Mouse (Mus musculus) heart, embryonic 14.5 days (tissue): ENCODE results near the gene App. TPM values are rescaled to one million over a fixed set of nuclear protein-coding genes. Genes with fewer than 3 reads are reported as not detected.

Experiments
- ATAC-seq: fragments of 200-750 bp; cut with Nextera tagmentation; 2 replicates; pipeline ENCODE4 v1.8.0; 2017; ENCODE audit warnings: low read depth, moderate TSS enrichment; ENCODE audit not compliant: insufficient number of reproducible peaks, insufficient read depth, low FRiP score
- H3K27ac ChIP-seq, 2 experiments: fragments of 200-500 bp in 1 of 2; fragments of 300-500 bp in 1 of 2; sonication (generic) in 1 of 2; replicated peaks in 1 of 2; 2 replicates each; pipeline ENCODE4 v1.5.1; 2012 to 2014; ENCODE audit warnings: low read depth in 2 of 2, low read length in 2 of 2, control low read depth in 1 of 2, mild to moderate bottlenecking in 1 of 2, mixed read lengths in 1 of 2; ENCODE audit not compliant: control insufficient read depth in 1 of 2, insufficient read depth in 1 of 2
- H3K27me3 ChIP-seq: fragments of 300-500 bp; sonication (generic); 2 replicates; pipeline ENCODE4 v1.6.1; 2014; ENCODE audit warnings: mild to moderate bottlenecking, low read length, control low read depth; ENCODE audit not compliant: control insufficient read depth, insufficient read depth
- H3K36me3 ChIP-seq: fragments of 300-500 bp; sonication (generic); 2 replicates; pipeline ENCODE4 v1.6.1; 2014; ENCODE audit warnings: mild to moderate bottlenecking, control low read depth, low read length, mixed read lengths; ENCODE audit not compliant: control insufficient read depth, insufficient read depth
- H3K4me1 ChIP-seq, 2 experiments: fragments of 200-500 bp in 1 of 2; fragments of 300-500 bp in 1 of 2; sonication (generic) in 1 of 2; 2 replicates each; pipeline ENCODE4 v1.6.1; 2012 to 2014; ENCODE audit warnings: low read length in 2 of 2, control low read depth in 1 of 2, mixed read lengths in 1 of 2; ENCODE audit not compliant: control insufficient read depth in 2 of 2, insufficient read depth in 2 of 2
- H3K4me2 ChIP-seq: fragments of 300-500 bp; sonication (generic); 2 replicates; pipeline ENCODE4 v1.6.1; 2014; ENCODE audit warnings: mild to moderate bottlenecking, low read length
- H3K4me3 ChIP-seq, 2 experiments: fragments of 200-500 bp in 1 of 2; fragments of 300-500 bp in 1 of 2; sonication (generic) in 1 of 2; 2 replicates each; pipeline ENCODE4 v1.5.1; 2012 to 2014; ENCODE audit warnings: low read length in 2 of 2, mild to moderate bottlenecking in 2 of 2, control low read depth in 1 of 2, low read depth in 1 of 2, moderate library complexity in 1 of 2; ENCODE audit not compliant: control insufficient read depth in 1 of 2, insufficient read depth in 1 of 2
- H3K9ac ChIP-seq: fragments of 300-500 bp; sonication (generic); 2 replicates; pipeline ENCODE4 v1.6.1; 2014; ENCODE audit warnings: mild to moderate bottlenecking, low read length
- H3K9me3 ChIP-seq: fragments of 300-500 bp; sonication (generic); 2 replicates; pipeline ENCODE4 v1.6.1; 2016; ENCODE audit warnings: low read length, control low read depth; ENCODE audit not compliant: control insufficient read depth
- WGBS: fragments of 180-500 bp; shearing (Covaris S2); extraction: QIAGEN DNeasy Blood & Tissue Kit; methylation state at CpG from one replicate; pipeline ENCODE4 v1.1.7; 2014; 5-methylcytosine and 5-hydroxymethylcytosine counted together
- polyA plus RNA-seq: library from polyadenylated mRNA; unstranded; fragments of >200 nt; fragmentation: Nextera tagmentation; extraction: Ambion mirVana; gene quantifications from 2 replicates; pipeline ENCODE4 v1.2.1, GENCODE M21; 2014

App gene
- polyA plus RNA-seq, 1 experiment from 2014 or later = 169 TPM

GRCm38 (mm10) chr16:85172571-85173372, 794 bp downstream of the App start:
- peak; percentile 61 for ATAC-seq
- peak overlapping the region; percentile 63 to 78 for H3K4me3 ChIP-seq
- H3K27me3 ChIP-seq = no peaks in the 10 kb centered on the region
- H3K4me1 ChIP-seq = peaks cover 18 to 44% of the 10 kb centered on the region in 2 experiments
- peak overlapping the region; percentile 86 to 91 for H3K27ac ChIP-seq
- WGBS = under 1% methylated on average over 68 of the region's 68 CpGs
- H3K9me3 ChIP-seq = no peaks in the 10 kb centered on the region
- peak overlapping the region; percentile 98 for H3K9ac ChIP-seq
- 0 out of 2 replicates have a peak, but pooled peaks cover 11% of the 10 kb centered on the region for H3K36me3 ChIP-seq
- H3K4me2 ChIP-seq = peak overlapping the region; percentile 76

GRCm38 (mm10) chr16:85171976-85172570, 1.5 kb downstream of the App start:
- Histone ChIP-seq H3K27ac (peak overlapping the region; percentile 86 to 91), H3K27me3 (no peaks in the 10 kb centered on the region), H3K4me2 (peak overlapping the region; percentile 76), H3K4me1 (peaks cover 18 to 44% of the 10 kb centered on the region in 2 experiments), H3K9ac (peak overlapping the region; percentile 98), H3K36me3 (0 out of 2 replicates have a peak, but pooled peaks cover 11% of the 10 kb centered on the region), H3K9me3 (no peaks in the 10 kb centered on the region), H3K4me3 (peak overlapping the region; percentile 63 to 78)
- ATAC-seq = peak; percentile 48
- whole genome bisulfite sequencing = 1% methylated on average over 10 of the region's 10 CpGs

GRCm38 (mm10) chr16:85170826-85171510, 2.6 kb downstream of the App start:
- Histone ChIP-seq H3K27me3 (no peaks in the 10 kb centered on the region), H3K4me1 (peaks cover 18 to 35% of the 10 kb centered on the region in 2 experiments), H3K9me3 (no peaks in the 10 kb centered on the region), H3K27ac (no peak overlapping the region), H3K4me3 (peak overlapping the region in 1 of 2 experiments; percentile 18; a peak in 1 of 4 replicates), H3K4me2 (peak overlapping the region; percentile 76), H3K36me3 (0 out of 2 replicates have a peak, but pooled peaks cover 11% of the 10 kb centered on the region), H3K9ac (peak overlapping the region; percentile 34)
- 40% methylated on average over 19 of the region's 19 CpGs for WGBS
- ATAC-seq = no peak

GRCm38 (mm10) chr16:85168821-85169220, 4.7 kb downstream of the App start:
- Histone ChIP-seq H3K36me3 (0 out of 2 replicates have a peak, but pooled peaks cover 11% of the 10 kb centered on the region), H3K9ac (no peak overlapping the region; the same call in 1 of the 2 replicates), H3K27ac (0 out of 4 replicates have a peak overlapping the region, but pooled peaks of 1 of the 2 experiments have one; percentile 6), H3K9me3 (no peaks in the 10 kb centered on the region), H3K4me3 (no peak overlapping the region), H3K4me2 (no peak overlapping the region), H3K27me3 (no peaks in the 10 kb centered on the region), H3K4me1 (peaks cover 18 to 41% of the 10 kb centered on the region in 2 experiments)
- no peak for ATAC-seq
- WGBS = 37% methylated on average over 5 of the region's 5 CpGs

- H3K9ac ChIP-seq = no peak overlapping the region
- H3K9me3 ChIP-seq = no peaks in the 10 kb centered on the region
- peaks cover 18 to 34% of the 10 kb centered on the region in 2 experiments for H3K4me1 ChIP-seq
- H3K4me2 ChIP-seq = no peak overlapping the region
- H3K27ac ChIP-seq = no peak overlapping the region
- 74% methylated on average over 4 of the region's 4 CpGs for WGBS
- peaks cover 16% of the 10 kb centered on the region; the same call in 1 of the 2 replicates for H3K36me3 ChIP-seq
- ATAC-seq = no peak
- H3K27me3 ChIP-seq = no peaks in the 10 kb centered on the region
- H3K4me3 ChIP-seq = no peak overlapping the region
These were observed 7.4 kb downstream of the App start for GRCm38 (mm10) chr16:85166205-85166604.

- H3K4me1 ChIP-seq = peaks cover 12 to 28% of the 10 kb centered on the region in 2 experiments
- no peak overlapping the region for H3K4me2 ChIP-seq
- no peak overlapping the region for H3K9ac ChIP-seq
- H3K27me3 ChIP-seq = no peaks in the 10 kb centered on the region
- no peak for ATAC-seq
- no peak overlapping the region for H3K4me3 ChIP-seq
- H3K27ac ChIP-seq = no peak overlapping the region
- H3K36me3 ChIP-seq = peaks cover 16% of the 10 kb centered on the region; the same call in 1 of the 2 replicates
- 66% methylated on average over 7 of the region's 7 CpGs for WGBS
- H3K9me3 ChIP-seq = no peaks in the 10 kb centered on the region
These were observed 7.9 kb downstream of the App start for GRCm38 (mm10) chr16:85165631-85166030.

GRCm38 (mm10) chr16:85165177-85165576, 8.4 kb downstream of the App start:
- Histone ChIP-seq H3K4me3 (no peak overlapping the region), H3K4me1 (peaks cover 13 to 25% of the 10 kb centered on the region in 2 experiments), H3K4me2 (no peak overlapping the region), H3K9ac (no peak overlapping the region), H3K36me3 (peaks cover 16% of the 10 kb centered on the region; the same call in 1 of the 2 replicates), H3K27ac (no peak overlapping the region), H3K9me3 (no peaks in the 10 kb centered on the region), H3K27me3 (no peaks in the 10 kb centered on the region)
- ATAC-seq = no peak
- 68% methylated on average over 7 of the region's 7 CpGs for WGBS
